Mouse (Mus musculus): ENCODE data around the gene Cenpp. TPM values are rescaled to one million over a fixed set of nuclear protein-coding genes. Genes with fewer than 3 reads are reported as not detected.

Cenpp gene
- polyA plus RNA-seq, 1 experiment from 2014 or later, result 19.8 TPM

DNA sequence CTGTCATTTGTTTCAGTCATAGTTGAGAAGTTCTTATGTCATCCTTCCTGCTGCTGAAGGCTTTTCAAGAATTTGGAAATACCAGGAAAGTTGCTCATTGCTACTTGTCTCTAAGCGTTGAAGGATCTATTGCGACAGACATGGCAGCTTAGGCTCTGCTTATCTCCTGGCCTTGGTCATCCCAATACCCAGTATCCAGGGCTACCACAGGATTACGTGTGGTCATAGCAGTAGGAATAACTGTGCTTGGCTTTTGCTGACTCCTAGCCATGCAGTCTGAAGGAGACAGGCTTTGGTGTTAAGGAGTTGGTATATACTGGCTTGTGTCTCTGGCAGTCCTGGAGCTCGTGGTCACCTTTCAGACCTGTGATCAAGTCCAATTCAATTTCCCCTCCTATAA, 192.3 kb downstream of the Cenpp start:
- Histone ChIP-seq H3K27ac (replicated peaks) (peak overlapping the region; percentile 45; the same call in 1 of the 2 replicates), H3K4me2 (replicated peaks) (no peak overlapping the region), H3K9ac (no peak overlapping the region), H3K4me3 (replicated peaks) (no peak overlapping the region), H3K27me3 (no peaks in the 10 kb centered on the region), H3K9me3 (replicated peaks) (no peaks in the 10 kb centered on the region), H3K4me1 (no peaks in the 10 kb centered on the region), H3K36me3 (peaks cover 33% of the 10 kb centered on the region)
- WGBS, result 84% methylated on average over 4 of the region's 4 CpGs
- no peak for ATAC-seq (ENCODE audit: insufficient number of reproducible peaks, low FRiP score, low TSS enrichment, low read depth)

DNA sequence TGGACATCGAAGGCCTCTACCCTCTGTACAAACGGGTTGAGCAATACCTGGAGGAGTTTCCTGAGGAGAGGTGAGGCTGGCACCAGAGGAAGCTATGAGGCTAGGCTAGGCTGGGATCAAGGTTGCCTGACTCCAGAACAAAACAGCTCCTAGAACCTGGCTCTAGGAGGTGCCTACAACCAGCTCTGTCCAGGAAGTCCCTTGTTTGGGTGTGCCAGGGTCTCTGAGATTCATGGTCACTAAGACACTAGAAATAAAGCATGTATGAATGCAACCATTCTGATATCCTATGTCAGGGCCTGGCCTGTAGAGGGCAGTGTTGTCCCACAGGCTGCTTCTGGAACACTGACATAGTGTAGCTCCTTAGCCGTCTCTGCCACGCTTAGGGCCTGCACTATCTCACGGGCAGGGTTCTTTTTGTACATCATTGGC, 203.3 kb downstream of the Cenpp start:
- H3K36me3 ChIP-seq, result peaks cover 42% of the 10 kb centered on the region
- H3K27ac ChIP-seq (replicated peaks), result peak overlapping the region; percentile 51; the same call in 1 of the 2 replicates
- ATAC-seq (ENCODE audit: insufficient number of reproducible peaks, low FRiP score, low TSS enrichment, low read depth), result peak; percentile 82
- H3K4me2 ChIP-seq (replicated peaks), result no peak overlapping the region
- 40% methylated on average over 5 of the region's 5 CpGs for WGBS
- no peak overlapping the region for H3K9ac ChIP-seq
- H3K4me1 ChIP-seq, result no peaks in the 10 kb centered on the region
- no peaks in the 10 kb centered on the region for H3K27me3 ChIP-seq
- no peaks in the 10 kb centered on the region for H3K9me3 ChIP-seq (replicated peaks)
- no peak overlapping the region for H3K4me3 ChIP-seq (replicated peaks)

DNA sequence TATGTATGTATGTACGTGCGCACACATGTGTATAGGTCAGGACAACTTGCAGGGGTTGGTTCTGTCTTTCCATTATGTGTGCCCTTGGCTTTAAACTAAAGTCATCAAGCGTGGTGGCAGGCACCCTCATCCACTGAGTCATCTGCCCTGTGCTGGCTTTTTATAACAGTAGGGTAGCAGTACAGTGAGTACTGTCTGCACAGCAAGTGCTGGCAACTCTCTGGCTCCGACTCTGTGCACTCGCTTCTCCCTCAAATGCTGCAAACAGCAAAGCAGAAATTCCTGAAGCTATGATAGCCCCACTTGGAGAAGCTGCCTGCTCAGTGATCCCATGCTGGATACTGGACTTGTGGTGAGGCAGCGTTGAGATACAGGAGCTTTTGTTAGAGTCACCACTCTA, 208.1 kb downstream of the Cenpp start:
- Histone ChIP-seq H3K4me1 (no peaks in the 10 kb centered on the region), H3K4me3 (replicated peaks) (no peak overlapping the region), H3K9me3 (replicated peaks) (no peaks in the 10 kb centered on the region), H3K9ac (no peak overlapping the region), H3K27me3 (no peaks in the 10 kb centered on the region), H3K27ac (replicated peaks) (no peak overlapping the region), H3K36me3 (peaks cover 45% of the 10 kb centered on the region), H3K4me2 (replicated peaks) (no peak overlapping the region)
- 94% methylated on average over 6 of the region's 6 CpGs for WGBS
- no peak for ATAC-seq (ENCODE audit: insufficient number of reproducible peaks, low FRiP score, low TSS enrichment, low read depth)

DNA sequence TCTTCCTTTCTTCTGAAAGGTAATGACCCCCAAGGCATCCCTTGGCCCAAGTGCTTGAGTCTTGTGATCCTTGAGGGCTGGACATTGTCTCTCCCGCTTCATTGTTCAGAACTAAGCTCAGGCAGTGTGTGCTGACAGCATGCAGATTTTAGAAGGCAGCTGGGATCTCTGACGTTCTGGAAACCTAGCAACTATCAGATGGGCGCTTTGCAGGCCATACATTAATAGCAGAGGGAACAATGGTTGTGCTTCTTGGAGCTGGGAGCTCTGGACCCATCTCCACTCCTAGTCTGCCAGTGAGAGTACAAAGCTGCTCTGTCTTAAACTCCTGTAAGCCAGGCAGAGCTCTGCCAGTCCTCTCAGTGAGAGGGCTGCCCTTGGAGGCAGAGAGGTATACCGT, 216.4 kb downstream of the Cenpp start:
- no peaks in the 10 kb centered on the region for H3K27me3 ChIP-seq
- peaks cover 36% of the 10 kb centered on the region for H3K36me3 ChIP-seq
- H3K4me1 ChIP-seq, result no peaks in the 10 kb centered on the region
- H3K27ac ChIP-seq (replicated peaks), result no peak overlapping the region
- no peaks in the 10 kb centered on the region for H3K9me3 ChIP-seq (replicated peaks)
- H3K4me2 ChIP-seq (replicated peaks), result no peak overlapping the region
- H3K9ac ChIP-seq, result no peak overlapping the region
- no peak for ATAC-seq (ENCODE audit: insufficient number of reproducible peaks, low FRiP score, low TSS enrichment, low read depth)
- 79% methylated on average over 4 of the region's 4 CpGs for WGBS
- no peak overlapping the region for H3K4me3 ChIP-seq (replicated peaks)

DNA sequence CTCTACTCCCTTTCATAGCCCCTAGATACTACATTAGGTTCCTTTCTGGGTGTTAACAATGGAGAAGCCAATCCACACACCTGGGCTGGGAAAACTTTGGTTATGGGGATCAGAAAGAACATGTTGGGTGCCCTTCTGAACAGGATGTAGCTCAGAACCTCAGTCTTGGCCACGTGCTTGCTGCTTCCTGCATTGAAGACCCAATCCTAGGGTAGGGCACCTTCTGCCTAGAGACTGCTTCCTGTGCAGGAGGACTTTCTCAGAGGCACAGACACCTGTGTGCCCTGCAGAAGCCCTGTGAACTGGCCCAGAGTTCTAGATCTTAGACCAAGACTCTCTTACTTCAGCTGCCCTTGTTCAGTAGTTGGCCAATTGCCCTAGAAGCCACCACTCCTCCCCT, 216.8 kb downstream of the Cenpp start:
- Histone ChIP-seq H3K9ac (no peak overlapping the region), H3K36me3 (peaks cover 36% of the 10 kb centered on the region), H3K9me3 (replicated peaks) (no peaks in the 10 kb centered on the region), H3K4me1 (no peaks in the 10 kb centered on the region), H3K4me3 (replicated peaks) (no peak overlapping the region), H3K4me2 (replicated peaks) (no peak overlapping the region), H3K27ac (replicated peaks) (no peak overlapping the region), H3K27me3 (no peaks in the 10 kb centered on the region)
- 83% methylated on average over 1 of the region's 1 CpGs for WGBS
- no peak for ATAC-seq (ENCODE audit: insufficient number of reproducible peaks, low FRiP score, low TSS enrichment, low read depth)

DNA sequence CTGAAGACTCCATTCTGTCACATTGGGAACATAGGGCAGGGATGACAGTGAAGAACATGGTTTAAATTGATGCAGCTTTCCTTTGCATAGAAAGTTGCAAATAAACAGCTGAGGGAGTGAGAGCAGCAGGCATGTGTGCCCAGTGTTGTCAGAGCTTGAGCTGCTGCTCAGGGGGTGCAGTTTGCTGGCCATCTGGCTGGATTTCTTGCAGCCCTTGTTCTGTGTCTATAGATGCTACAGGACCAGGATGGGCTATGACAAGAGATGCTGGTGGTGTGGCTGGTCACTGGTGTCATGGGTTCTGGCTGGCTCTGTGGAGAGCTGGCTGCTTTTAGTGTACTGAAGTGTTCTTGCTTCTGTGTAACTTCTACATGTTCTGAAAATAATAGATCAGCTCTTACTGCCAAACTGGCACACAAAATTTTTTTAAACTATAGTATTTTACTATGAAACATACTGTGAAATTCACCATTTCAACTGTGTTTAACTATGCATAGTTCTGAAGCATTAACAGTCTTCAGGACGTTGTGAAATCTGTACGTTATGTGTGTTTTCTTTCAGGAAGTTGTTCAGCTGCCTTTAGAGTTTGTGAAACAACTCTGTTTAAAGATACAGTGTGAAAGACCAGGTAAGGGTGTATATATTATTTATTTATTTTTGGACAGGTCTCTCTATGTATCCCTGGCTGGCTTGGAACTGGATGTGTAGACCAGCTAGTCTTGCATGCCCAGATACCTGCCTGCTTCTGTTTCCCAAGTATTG, 219.1 kb downstream of the Cenpp start:
- Histone ChIP-seq H3K27me3 (no peaks in the 10 kb centered on the region), H3K36me3 (peaks cover 34% of the 10 kb centered on the region), H3K9me3 (replicated peaks) (no peaks in the 10 kb centered on the region), H3K9ac (no peak overlapping the region), H3K4me2 (replicated peaks) (no peak overlapping the region), H3K27ac (replicated peaks) (no peak overlapping the region), H3K4me1 (no peaks in the 10 kb centered on the region), H3K4me3 (replicated peaks) (no peak overlapping the region)
- ATAC-seq (ENCODE audit: insufficient number of reproducible peaks, low FRiP score, low TSS enrichment, low read depth), result no peak
- WGBS, result 90% methylated on average over 2 of the region's 2 CpGs

DNA sequence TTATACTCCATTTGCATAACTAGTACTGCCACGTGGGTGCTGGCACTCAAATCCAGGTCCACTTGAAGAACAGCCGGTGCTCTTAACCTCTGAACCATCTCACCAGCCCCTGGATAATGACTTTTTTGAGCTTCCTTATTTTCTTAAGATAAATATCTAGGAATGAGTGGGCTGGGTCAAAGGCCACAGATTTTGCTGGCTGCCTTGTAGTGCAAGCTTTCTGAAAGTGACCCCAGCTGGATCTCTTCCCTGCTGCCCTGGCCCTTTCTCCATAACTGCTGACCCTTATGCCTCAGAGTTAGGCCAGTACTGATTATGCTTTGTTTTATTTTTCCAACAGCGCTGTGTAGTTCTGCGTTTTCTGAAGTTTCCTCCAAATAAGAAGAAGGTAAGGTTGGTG, 222.1 kb downstream of the Cenpp start:
- no peak overlapping the region for H3K4me2 ChIP-seq (replicated peaks)
- H3K9me3 ChIP-seq (replicated peaks), result no peaks in the 10 kb centered on the region
- no peak overlapping the region for H3K4me3 ChIP-seq (replicated peaks)
- no peak overlapping the region for H3K9ac ChIP-seq
- peaks cover 14% of the 10 kb centered on the region for H3K36me3 ChIP-seq
- H3K4me1 ChIP-seq, result 0 out of 2 replicates have a peak, but pooled peaks cover 2% of the 10 kb centered on the region
- WGBS, result 65% methylated on average over 4 of the region's 4 CpGs
- H3K27ac ChIP-seq (replicated peaks), result no peak overlapping the region
- ATAC-seq (ENCODE audit: insufficient number of reproducible peaks, low FRiP score, low TSS enrichment, low read depth), result no peak
- no peaks in the 10 kb centered on the region for H3K27me3 ChIP-seq

DNA sequence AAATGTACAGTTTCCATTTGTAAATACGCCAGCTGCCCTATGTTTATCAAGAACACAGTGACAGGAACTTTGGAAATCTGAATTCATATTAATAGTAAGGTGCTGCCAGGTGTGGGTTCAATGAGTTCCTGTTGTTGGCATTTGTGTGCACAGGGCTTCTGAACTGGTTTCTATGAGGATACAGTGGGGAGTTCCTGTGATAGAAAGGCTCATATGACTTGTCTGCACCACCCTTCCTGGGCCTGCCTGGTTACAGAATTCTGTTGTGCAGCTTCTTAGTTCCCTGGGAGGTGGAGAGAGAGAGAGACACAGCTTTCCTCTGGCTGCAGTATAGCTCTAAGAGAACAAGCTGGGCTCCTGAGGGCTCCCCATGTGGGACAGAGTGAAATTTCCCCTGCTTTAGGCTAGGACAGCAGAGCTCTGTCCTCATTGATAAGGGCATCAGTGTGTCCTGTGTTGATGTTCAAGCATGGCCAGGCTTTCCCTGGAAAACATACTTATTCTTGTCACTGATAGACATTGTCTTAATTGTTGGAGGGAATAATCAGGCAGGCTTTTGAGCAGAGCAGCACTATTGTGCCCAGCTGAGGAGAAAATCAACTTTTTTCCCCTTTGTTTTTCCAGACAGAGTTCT, 224.4 kb downstream of the Cenpp start:
- Histone ChIP-seq H3K27ac (replicated peaks) (no peak overlapping the region), H3K9ac (no peak overlapping the region), H3K4me2 (replicated peaks) (no peak overlapping the region), H3K4me1 (peaks cover 3% of the 10 kb centered on the region; the same call in 1 of the 2 replicates), H3K9me3 (replicated peaks) (no peaks in the 10 kb centered on the region), H3K36me3 (no peaks in the 10 kb centered on the region; the same call in 1 of the 2 replicates), H3K27me3 (no peaks in the 10 kb centered on the region), H3K4me3 (replicated peaks) (no peak overlapping the region)
- 88% methylated on average over 1 of the region's 1 CpGs for WGBS
- no peak for ATAC-seq (ENCODE audit: insufficient number of reproducible peaks, low FRiP score, low TSS enrichment, low read depth)

DNA sequence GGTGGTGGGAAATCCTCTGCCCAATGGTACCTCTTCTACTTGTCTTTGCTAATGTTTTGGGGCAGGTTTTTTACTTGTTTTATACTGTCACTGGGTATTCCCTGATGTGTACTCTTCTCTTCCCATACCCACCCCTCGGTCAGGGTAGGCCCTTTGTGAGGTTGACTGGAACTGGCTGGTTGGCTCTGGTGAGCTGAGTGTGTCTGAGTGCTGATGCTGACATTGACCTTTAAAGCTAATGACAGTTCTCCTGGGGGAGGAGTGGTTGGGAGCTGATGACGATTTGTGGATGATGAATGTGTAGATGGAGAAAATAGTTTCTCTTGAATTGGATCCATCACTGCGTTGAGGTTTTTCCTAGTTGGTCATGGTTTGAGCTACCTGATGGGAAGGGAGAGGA, 225.8 kb downstream of the Cenpp start:
- WGBS, result 86% methylated on average over 3 of the region's 3 CpGs
- Histone ChIP-seq H3K27ac (replicated peaks) (no peak overlapping the region), H3K9ac (no peak overlapping the region), H3K9me3 (replicated peaks) (no peaks in the 10 kb centered on the region), H3K27me3 (no peaks in the 10 kb centered on the region), H3K4me2 (replicated peaks) (no peak overlapping the region), H3K4me1 (peaks cover 17% of the 10 kb centered on the region), H3K4me3 (replicated peaks) (no peak overlapping the region), H3K36me3 (0 out of 2 replicates have a peak, but pooled peaks cover 3% of the 10 kb centered on the region)
- no peak for ATAC-seq (ENCODE audit: insufficient number of reproducible peaks, low FRiP score, low TSS enrichment, low read depth)

DNA sequence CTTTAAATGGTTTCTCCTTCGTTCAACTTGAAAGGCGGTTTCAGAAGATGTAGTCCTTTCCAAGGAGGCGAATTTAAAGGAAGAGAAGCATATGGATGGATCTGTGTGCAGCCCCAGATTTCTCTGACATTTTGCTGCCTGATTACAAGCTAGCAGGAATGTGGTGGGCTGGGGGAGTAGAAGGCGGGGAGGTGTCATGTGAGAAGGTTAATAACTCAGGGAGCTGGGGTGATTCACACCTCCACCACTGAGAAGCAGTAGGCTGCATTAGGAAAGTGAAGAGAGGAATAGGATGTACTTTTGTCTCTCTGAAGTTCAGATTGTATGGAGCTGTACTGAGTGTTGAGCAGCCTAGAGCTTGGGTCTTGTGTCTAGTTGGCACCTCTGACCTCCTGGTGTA, 230.6 kb downstream of the Cenpp start:
- 19% methylated on average over 4 of the region's 4 CpGs for WGBS
- Histone ChIP-seq H3K9ac (peak overlapping the region; percentile 84), H3K36me3 (0 out of 2 replicates have a peak, but pooled peaks cover 3% of the 10 kb centered on the region), H3K4me3 (replicated peaks) (peak overlapping the region; percentile 95), H3K9me3 (replicated peaks) (no peaks in the 10 kb centered on the region), H3K27ac (replicated peaks) (no peak overlapping the region), H3K4me1 (peaks cover 18% of the 10 kb centered on the region), H3K27me3 (no peaks in the 10 kb centered on the region), H3K4me2 (replicated peaks) (peak overlapping the region; percentile 89)
- ATAC-seq (ENCODE audit: insufficient number of reproducible peaks, low FRiP score, low TSS enrichment, low read depth), result no peak

DNA sequence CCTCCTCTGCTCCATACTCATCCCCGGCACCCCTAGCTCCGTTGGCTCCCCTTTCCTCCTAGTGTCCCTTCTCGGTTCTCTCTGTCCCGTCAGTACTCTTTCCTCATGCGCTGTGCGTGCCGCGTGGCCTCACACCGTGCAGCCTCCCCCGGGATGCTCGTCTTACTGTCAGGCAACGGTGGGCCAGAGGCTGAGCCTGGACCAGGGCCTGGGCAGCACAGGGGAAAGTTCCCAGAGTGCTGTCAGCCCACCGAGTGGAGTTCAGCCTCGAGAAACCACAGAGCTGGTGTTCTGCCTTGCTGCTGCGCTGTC, 231.0 kb downstream of the Cenpp start:
- under 1% methylated on average over 15 of the region's 15 CpGs for WGBS
- Histone ChIP-seq H3K36me3 (0 out of 2 replicates have a peak, but pooled peaks cover 3% of the 10 kb centered on the region), H3K9ac (peak overlapping the region; percentile 84), H3K4me3 (replicated peaks) (peak overlapping the region; percentile 95), H3K4me2 (replicated peaks) (peak overlapping the region; percentile 89), H3K27ac (replicated peaks) (peak overlapping the region; percentile 86), H3K4me1 (peaks cover 18% of the 10 kb centered on the region), H3K9me3 (replicated peaks) (no peaks in the 10 kb centered on the region), H3K27me3 (no peaks in the 10 kb centered on the region)
- peak; percentile 23 for ATAC-seq (ENCODE audit: insufficient number of reproducible peaks, low FRiP score, low TSS enrichment, low read depth)

All from embryonic facial prominence, embryonic 15.5 days (tissue).